Mouse (Mus musculus): ENCODE measurements at regions not wholly inside any gene's neighbourhood (a gene's known extent, or its start where the extent isn't known, plus 50 kb on each side); places are given as distances from the start of the nearest gene placed in this dataset.

DNA sequence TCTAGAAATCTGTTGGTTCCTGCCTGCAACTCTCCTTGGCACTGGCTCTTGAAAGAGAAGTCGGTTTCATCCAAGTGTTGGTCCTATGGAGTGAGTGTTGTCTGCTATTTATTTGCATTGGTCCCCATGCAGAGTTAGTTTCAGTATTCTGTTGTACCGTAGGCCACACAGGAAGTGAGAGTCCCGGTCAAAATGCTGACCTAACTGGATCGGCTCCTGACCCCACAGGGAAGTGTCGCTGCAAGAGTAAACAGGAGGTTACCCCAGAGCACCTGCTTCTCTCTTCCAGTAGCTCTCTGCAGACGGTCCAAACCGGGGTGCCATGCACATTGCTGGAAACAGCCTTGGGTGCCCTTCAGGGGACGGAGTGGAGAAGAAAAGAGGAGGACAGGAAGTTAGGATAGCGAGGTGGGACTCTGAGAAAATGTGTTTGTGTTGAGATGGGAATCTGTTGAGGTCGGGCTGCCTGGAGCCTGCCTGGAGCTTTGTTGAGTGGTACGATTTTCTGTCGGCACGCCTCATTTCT lies 53.6 kb upstream of the Rap1b start:
- TF ChIP-seq POLR2A (IDR thresholded peaks at IDR 0.05; ENCODE audit: borderline replicate concordance, low read depth, low read length) (no peak), CTCF (IDR thresholded peaks at IDR 0.05; ENCODE audit: low read depth, low read length) (no peak)
